Mouse (Mus musculus): ENCODE measurements around the gene Hsd17b2.

Hsd17b2 gene

DNA sequence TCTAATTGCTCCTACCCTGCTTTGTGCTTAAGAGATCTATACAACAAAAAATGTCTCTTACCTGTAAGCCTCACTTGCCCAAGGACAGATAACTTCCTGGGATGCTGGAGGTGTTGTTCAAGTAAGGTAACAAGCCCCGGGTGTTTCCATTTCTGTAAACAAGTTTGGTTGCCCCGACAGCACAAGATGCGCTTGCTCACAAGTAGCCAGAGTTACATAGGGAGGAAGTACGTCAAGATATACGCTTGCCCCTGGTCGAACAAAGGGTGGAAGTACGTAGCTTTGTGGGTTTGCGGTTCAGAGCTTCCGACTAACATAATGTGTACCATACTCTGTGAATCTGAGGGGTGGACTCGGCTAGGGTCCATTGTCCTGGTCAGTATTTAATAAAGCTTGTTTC is 74.4 kb downstream of the Hsd17b2 start:
- DNase-seq, result no peak

DNA sequence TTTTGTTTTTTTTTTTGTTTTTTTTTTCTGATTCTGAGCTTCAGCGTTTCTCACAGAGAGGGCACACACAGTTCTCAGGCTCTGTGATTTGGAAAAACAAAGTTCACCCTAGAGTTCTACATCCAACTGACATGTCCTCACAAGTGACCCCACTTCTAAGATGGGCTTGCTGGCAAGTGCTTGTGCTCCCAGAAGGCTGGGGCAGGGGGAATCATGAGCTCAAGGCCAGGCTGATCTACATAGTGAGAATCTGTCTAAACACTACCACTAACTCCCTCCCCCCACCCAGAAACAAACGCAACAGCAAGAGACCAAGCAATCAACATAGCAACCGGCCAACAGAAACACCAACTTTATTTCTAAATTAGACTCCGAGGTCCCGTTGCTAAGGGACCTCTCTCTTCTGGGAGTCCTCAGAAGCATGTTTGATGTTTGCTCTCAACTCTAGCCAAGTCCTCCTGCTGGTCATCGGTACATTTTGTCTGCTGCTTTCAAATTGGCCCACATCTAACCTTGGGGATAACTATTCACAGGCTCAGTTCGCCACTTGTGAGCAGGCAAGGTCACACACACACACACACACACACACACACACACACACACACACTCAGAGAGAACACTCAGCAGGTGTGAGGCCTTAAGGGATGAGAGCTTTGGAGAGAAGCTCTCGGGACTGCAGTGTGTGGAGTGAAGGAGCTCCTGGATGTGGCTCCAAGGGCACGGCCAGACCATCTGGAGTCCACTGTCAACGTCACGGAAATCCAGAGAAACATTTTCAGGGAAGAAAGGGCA is 77.0 kb downstream of the Hsd17b2 start:
- no peak for DNase-seq

DNA sequence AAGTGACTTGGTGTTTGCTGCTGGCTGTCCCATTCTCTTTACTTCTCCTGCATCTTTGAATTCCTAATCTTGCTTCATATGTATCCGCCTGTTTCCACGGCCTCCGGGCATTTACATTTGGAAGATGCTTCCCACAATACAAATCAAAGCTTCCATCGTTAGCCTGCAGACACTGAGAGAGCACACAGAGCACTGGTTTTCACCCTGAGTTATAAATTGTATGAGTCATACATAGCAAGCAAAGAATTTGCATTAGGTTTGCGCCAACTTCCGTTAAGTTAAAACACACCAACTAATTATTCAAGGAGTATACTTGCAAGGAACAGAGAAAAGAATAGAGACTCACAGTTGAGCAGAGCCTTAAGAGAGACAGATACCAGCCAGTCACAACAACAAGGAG is 77.6 kb downstream of the Hsd17b2 start:
- no peak for DNase-seq

DNA sequence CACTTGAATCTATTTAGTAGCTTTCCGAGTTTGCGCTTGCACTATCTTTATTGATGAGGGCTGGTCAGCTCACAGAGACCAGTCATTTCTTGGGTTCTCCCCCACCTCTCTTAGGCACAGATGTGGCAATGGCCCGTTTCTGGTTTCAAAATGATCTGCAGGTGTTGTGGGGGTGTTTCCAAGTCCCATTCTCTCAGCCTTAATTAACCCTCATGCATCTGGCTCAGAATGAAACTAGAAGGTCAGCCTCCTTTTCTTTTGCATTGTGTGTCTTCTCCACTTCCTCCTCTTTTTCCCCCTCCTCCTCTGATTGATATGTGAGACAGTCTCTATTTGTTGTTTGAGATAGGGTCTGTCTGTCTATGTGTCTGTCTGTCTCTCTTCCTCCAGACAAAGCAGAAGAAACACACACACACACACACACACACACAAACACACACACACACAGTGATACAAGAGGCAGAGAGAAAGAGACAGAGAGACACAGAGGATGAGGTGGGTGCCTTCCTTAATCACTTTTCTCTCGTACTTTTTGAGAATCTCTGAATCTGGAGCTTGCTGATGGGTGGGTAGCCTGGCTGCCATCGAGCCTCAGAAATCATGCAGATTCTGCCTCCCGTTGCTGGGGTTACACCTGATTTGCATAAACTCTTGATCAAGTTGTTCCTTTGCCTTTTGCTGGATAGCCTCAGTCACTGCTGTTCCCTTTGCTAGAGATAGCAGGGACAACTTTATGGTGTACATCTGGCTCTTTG is 79.8 kb downstream of the Hsd17b2 start:
- DNase-seq, result no peak

DNA sequence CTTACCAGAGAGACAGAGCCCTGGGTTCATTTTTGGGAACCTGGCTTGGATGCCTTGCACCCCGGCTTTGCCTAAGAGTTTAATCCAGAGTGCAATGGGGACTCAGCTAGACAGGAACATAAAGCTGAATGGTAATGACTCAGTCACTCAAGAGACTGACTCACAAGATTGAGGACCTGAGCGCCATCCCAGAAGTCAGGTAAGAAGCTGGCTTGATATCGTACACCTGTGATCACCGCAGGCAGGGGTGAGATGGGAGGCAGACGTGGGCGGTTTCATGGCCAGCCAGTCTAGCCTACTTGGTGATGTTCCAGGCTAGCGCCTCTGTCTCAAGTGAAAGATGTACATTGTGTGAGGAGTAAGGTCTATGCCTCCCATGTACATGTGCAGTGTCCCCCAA is 81.3 kb downstream of the Hsd17b2 start:
- DNase-seq, result no peak

DNA sequence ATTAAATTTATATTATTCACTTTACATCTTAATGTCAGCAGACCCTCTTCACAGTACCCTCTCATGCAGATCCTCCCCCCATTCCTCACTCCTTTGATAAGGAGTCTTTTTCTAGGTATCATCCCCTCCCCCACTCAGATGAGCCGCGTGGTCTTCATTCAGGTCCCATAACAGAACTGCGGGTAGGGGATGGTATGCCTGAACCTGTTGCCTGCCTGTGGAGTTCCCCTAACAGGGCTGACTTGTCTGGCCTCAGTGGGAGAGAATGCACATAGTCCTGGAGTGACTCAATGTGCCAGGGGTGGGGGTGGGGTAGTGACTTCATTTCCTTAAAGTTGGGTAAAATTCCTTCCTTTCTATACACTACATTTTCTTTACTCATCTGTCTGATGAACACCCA is 84.7 kb downstream of the Hsd17b2 start:
- no peak for DNase-seq

DNA sequence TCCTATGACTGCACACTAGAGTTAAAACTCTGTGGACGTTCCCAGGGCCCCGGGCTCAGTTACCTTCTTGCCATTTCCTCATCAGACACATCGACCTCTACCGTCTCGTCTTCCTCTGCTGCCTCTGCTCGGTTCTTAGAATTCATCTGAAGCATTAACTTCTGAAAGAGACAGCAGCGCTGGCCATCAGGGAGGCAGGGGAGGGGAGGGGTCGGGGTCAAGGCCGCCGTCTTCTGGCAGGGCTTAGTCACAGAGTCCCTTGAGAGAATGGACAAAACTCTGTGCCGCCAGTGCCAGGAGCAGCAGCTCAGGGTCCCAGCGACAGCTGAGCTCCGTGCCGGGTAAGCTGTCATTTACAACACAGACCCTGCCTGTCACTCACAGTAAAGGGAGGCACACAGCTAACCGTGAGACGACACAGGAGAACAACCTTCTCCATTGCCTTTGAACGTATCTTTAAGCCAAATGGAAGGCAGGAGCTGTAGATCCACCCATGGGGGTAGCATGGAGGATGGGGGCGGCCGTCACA is 91.0 kb downstream of the Hsd17b2 start:
- DNase-seq, result no peak

DNA sequence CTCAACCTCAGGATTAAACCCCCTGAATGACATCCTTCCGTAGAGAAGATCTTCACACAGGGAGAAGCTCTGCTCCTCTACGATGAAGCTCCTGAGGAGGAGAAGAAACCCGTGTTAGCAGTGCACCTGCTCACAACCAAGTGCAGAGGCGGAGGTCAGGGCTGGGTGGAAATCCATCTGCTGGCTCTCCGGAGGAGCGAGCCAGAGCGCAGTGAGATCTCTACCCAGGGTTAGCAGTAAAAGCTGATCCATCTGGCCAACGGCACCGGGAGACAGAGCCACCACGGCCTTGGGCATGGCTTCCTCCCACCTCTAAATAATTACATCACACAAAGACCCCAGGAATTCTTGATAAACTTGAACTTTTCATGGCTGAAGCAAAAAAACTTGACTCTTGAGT is 92.9 kb downstream of the Hsd17b2 start:
- DNase-seq, result peak; percentile 62 to 69

DNA sequence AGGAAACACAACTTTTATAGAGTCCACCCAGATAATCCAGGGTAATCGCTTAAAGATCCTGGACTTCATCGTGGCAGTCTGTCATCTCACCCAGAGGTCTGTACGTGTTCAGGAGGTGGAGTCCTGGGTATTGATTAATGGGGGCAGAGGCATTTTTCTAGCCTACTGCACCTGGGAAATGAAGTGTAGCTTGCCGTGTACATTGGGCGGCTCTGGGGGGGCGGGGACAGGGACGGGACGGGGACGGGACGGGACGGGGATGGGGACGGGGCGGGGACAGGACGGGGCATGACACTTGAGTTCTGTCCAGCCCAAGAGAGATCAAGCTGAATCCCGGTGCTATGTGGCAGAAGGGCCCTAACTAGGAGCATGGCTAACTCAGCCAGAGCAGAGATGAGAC is 94.8 kb downstream of the Hsd17b2 start:
- no peak for DNase-seq

DNA sequence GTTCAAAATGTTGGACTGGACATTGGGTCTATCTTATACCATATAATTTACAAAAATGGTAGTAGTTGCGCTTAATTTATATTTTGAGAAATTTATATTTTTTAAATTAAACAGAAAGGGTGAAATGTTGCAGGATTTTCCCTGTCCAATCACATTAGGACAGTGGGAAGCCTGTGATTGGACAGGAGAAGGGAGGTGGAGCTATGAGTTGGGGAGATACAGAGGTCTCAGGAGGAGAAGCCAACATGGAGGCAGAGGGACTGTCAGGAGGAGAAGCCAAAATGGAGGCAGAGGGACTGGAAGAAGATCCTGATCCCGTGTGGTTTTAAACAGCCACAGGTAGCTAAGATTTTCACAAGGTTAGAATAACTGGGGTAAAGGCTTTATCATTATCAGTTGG is 96.4 kb downstream of the Hsd17b2 start:
- DNase-seq, result no peak

DNA sequence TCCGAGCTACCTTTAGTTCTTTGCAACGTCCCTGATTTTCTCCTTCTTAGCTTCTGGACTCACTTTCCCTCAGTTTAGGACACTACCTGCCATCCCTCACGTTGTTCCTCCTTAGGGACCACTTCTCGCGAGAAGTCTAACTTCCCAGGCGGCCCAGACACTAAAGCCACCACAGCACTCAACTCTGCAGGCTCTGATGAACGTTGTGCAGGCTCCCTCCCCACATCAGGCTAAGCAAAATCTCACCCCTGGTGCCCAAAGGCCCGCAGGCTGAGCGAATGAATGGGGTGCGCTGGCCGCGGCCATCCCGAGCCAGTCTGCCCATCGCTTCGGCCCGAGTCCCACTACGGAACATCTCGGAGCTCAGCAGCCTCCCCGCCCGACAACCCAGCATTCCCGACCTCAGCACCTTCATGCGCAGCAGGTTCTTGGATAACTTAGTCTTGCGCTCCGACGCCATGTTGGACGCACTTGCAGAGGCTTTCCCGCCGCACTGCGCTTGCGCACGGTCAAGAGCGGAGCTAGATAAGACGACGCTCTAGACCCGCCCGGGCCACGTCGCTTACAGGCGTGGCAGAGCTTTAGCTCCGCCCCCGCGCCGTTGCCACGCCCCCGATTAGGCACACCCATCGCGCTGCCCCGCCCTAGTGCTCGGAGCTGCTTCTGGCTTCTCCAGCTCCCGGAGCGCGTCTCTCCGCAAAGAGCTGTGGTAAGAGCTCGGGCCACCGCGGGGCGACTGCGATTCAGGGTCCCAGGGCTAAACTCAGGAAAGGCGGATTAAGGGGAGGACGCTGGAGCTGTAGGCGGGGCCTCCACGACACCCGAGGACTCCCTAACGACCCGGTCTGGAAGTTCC is 100.0 kb downstream of the Hsd17b2 start, which contains the start of gene Mphosph6:
Mphosph6 (minus strand) TSS at position 501 of the 856 bp plus-strand sequence.
- DNase-seq, result peak; percentile 94 to 98

DNA sequence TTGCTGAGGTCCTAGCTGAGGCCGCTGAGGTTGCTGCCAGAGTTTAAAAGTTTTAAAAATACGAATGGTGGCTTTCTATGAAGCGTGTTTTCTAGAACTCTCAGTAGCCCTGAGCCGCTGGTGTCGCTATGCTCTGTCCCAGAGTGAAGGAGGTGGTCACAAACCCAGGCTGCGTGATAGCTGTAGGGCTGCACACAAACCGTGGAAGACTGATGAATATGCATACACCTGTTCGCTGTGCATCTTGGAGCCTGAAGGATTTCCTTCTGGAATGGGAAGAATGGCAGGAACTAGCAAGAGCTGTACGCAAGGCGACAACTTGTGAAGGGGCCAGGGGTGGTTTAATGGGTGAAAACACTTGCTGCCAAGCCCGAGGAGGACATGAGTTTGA is 100.6 kb downstream of the Hsd17b2 start:
- DNase-seq, result no peak

DNA sequence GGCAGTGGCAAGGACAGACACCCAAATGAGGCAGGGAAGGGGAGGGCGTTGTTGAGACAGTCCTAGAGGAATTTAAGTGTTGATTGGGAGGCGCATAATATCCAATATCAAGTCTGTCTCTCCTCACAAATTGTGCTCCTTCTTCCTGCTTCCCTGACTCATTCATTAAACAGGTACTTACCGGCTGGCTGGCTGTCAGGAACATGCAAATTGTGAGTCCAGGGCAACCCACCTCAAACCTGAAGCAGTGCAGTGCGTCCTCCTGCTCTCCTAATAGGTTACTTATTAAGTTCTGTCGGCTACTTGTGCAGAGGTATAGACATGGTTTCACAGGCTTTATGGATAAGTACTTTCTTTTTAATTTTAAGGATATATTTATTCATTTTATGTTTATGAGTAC is 103.7 kb downstream of the Hsd17b2 start:
- DNase-seq, result no peak
